Mouse (Mus musculus): ENCODE results near the gene Slc10a3. TPM values are rescaled to one million over a fixed set of nuclear protein-coding genes. Genes with fewer than 3 reads are reported as not detected.
"Not testable (repeated sequence)": the region's sequence is repeated elsewhere in the genome, so short reads cannot be mapped to it uniquely, and the experiment has no call there.

Gene Slc10a3
- polyA plus RNA-seq, 1 experiment from 2014 or later, result 18.1 TPM

- 57% methylated on average over 10 of the region's 10 CpGs for WGBS
- Histone ChIP-seq H3K4me3 (ENCODE audit: low read depth, low read length) (peak overlapping the region; percentile 51), H3K36me3 (ENCODE audit: control insufficient read depth, insufficient read depth, low read length) (no peaks in the 10 kb centered on the region; the same call in 1 of the 2 replicates), H3K27me3 (ENCODE audit: control insufficient read depth, insufficient read depth, low read length) (no peaks in the 10 kb centered on the region), H3K9me3 (ENCODE audit: control insufficient read depth, low read depth, low read length) (no peaks in the 10 kb centered on the region), H3K4me2 (replicated peaks; ENCODE audit: low read depth, low read length) (peak overlapping the region; percentile 55), H3K9ac (replicated peaks; ENCODE audit: low read depth, low read length) (peak overlapping the region; percentile 55; the same call in 1 of the 2 replicates), H3K27ac (ENCODE audit: low read length) (no peak overlapping the region; the same call in 1 of the 2 replicates), H3K4me1 (ENCODE audit: control insufficient read depth, insufficient read depth, low read length) (peaks cover 6% of the 10 kb centered on the region)
- no peak for ATAC-seq (ENCODE audit: insufficient number of reproducible peaks, insufficient read depth, low FRiP score, low read depth)
Observed at GRCm38 (mm10) chrX:74367512-74367911, 5.6 kb downstream of the Slc10a3 start.

GRCm38 (mm10) chrX:74359171-74359570, 14.0 kb downstream of the Slc10a3 start:
- Histone ChIP-seq H3K9ac (replicated peaks; ENCODE audit: low read depth, low read length) (no peak overlapping the region), H3K4me3 (ENCODE audit: low read depth, low read length) (no peak overlapping the region), H3K36me3 (ENCODE audit: control insufficient read depth, insufficient read depth, low read length) (no peaks in the 10 kb centered on the region), H3K4me1 (ENCODE audit: control insufficient read depth, insufficient read depth, low read length) (no peaks in the 10 kb centered on the region), H3K4me2 (replicated peaks; ENCODE audit: low read depth, low read length) (no peak overlapping the region), H3K9me3 (ENCODE audit: control insufficient read depth, low read depth, low read length) (no peaks in the 10 kb centered on the region), H3K27ac (ENCODE audit: low read length) (no peak overlapping the region), H3K27me3 (ENCODE audit: control insufficient read depth, insufficient read depth, low read length) (no peaks in the 10 kb centered on the region)
- WGBS, result 40% methylated on average over 11 of the region's 11 CpGs
- ATAC-seq (ENCODE audit: insufficient number of reproducible peaks, insufficient read depth, low FRiP score, low read depth), result no peak

- H3K9ac ChIP-seq (replicated peaks; ENCODE audit: low read depth, low read length); H3K4me3 ChIP-seq (ENCODE audit: low read depth, low read length); H3K4me2 ChIP-seq (replicated peaks; ENCODE audit: low read depth, low read length); H3K4me1 ChIP-seq (ENCODE audit: control insufficient read depth, insufficient read depth, low read length); H3K27me3 ChIP-seq (ENCODE audit: control insufficient read depth, insufficient read depth, low read length); H3K36me3 ChIP-seq (ENCODE audit: control insufficient read depth, insufficient read depth, low read length); H3K27ac ChIP-seq (ENCODE audit: low read length); H3K9me3 ChIP-seq (ENCODE audit: control insufficient read depth, low read depth, low read length); ATAC-seq (ENCODE audit: insufficient number of reproducible peaks, insufficient read depth, low FRiP score, low read depth): not testable (repeated sequence)
- 83% methylated on average over 3 of the region's 3 CpGs for WGBS
Observed at GRCm38 (mm10) chrX:74357069-74357468, 16.1 kb downstream of the Slc10a3 start.

DNA sequence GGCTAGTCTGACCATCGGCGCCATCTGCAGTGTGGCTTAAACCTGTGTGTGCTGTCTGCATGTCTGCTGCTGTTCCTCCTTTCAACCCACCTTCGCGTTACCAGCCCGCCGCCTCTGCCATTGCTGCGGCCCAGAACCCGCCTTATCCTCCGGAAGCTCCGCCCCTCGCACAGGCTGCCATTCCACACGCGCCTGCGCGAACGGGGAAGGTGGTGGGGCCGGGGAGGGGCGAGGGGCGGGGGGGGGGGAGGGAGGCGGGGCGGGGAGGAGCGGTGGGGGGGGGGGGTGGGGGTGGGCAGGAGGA, 19.7 kb downstream of the Slc10a3 start, which contains the start of gene Lage3:
Lage3 (minus strand) TSS at position 152 of the 304 bp plus-strand sequence.
- ATAC-seq (ENCODE audit: insufficient number of reproducible peaks, insufficient read depth, low FRiP score, low read depth), result peak; percentile 78
- Histone ChIP-seq H3K9me3 (ENCODE audit: control insufficient read depth, low read depth, low read length) (no peaks in the 10 kb centered on the region), H3K36me3 (ENCODE audit: control insufficient read depth, insufficient read depth, low read length) (no peaks in the 10 kb centered on the region), H3K4me3 (ENCODE audit: low read depth, low read length) (peak within 1 kb of the TSS; percentile 38), H3K4me1 (ENCODE audit: control insufficient read depth, insufficient read depth, low read length) (no peaks in the 10 kb centered on the region), H3K27ac (ENCODE audit: low read length) (peak within 1 kb of the TSS; percentile 27; the same call in 1 of the 2 replicates), H3K4me2 (replicated peaks; ENCODE audit: low read depth, low read length) (peak within 1 kb of the TSS; percentile 53), H3K9ac (replicated peaks; ENCODE audit: low read depth, low read length) (peak within 1 kb of the TSS; percentile 55), H3K27me3 (ENCODE audit: control insufficient read depth, insufficient read depth, low read length) (no peaks in the 10 kb centered on the region)
- 36% methylated on average over 12 of the region's 22 CpGs for WGBS

- Histone ChIP-seq H3K4me2 (replicated peaks; ENCODE audit: low read depth, low read length) (peak overlapping the region; percentile 53), H3K4me1 (ENCODE audit: control insufficient read depth, insufficient read depth, low read length) (no peaks in the 10 kb centered on the region), H3K9me3 (ENCODE audit: control insufficient read depth, low read depth, low read length) (no peaks in the 10 kb centered on the region), H3K27ac (ENCODE audit: low read length) (peak overlapping the region; percentile 27; the same call in 1 of the 2 replicates), H3K27me3 (ENCODE audit: control insufficient read depth, insufficient read depth, low read length) (no peaks in the 10 kb centered on the region), H3K4me3 (ENCODE audit: low read depth, low read length) (peak overlapping the region; percentile 38), H3K36me3 (ENCODE audit: control insufficient read depth, insufficient read depth, low read length) (no peaks in the 10 kb centered on the region), H3K9ac (replicated peaks; ENCODE audit: low read depth, low read length) (peak overlapping the region; percentile 55)
- WGBS, result 25% methylated on average over 13 of the region's 13 CpGs
- peak; percentile 6; the same call in 1 of the 2 replicates for ATAC-seq (ENCODE audit: insufficient number of reproducible peaks, insufficient read depth, low FRiP score, low read depth)
Observed at GRCm38 (mm10) chrX:74352645-74353466, 20.3 kb downstream of the Slc10a3 start.

- no peak overlapping the region for H3K9ac ChIP-seq (replicated peaks; ENCODE audit: low read depth, low read length)
- no peaks in the 10 kb centered on the region for H3K9me3 ChIP-seq (ENCODE audit: control insufficient read depth, low read depth, low read length)
- no peaks in the 10 kb centered on the region; the same call in 1 of the 2 replicates for H3K36me3 ChIP-seq (ENCODE audit: control insufficient read depth, insufficient read depth, low read length)
- H3K27me3 ChIP-seq (ENCODE audit: control insufficient read depth, insufficient read depth, low read length), result no peaks in the 10 kb centered on the region
- WGBS, result 34% methylated on average over 2 of the region's 2 CpGs
- no peak for ATAC-seq (ENCODE audit: insufficient number of reproducible peaks, insufficient read depth, low FRiP score, low read depth)
- peak overlapping the region; percentile 63 for H3K4me2 ChIP-seq (replicated peaks; ENCODE audit: low read depth, low read length)
- H3K27ac ChIP-seq (ENCODE audit: low read length), result no peak overlapping the region
- H3K4me3 ChIP-seq (ENCODE audit: low read depth, low read length), result peak overlapping the region; percentile 47
- H3K4me1 ChIP-seq (ENCODE audit: control insufficient read depth, insufficient read depth, low read length), result 0 out of 2 replicates have a peak, but pooled peaks cover 6% of the 10 kb centered on the region
Observed at GRCm38 (mm10) chrX:74330166-74330930, 42.8 kb downstream of the Slc10a3 start.

DNA sequence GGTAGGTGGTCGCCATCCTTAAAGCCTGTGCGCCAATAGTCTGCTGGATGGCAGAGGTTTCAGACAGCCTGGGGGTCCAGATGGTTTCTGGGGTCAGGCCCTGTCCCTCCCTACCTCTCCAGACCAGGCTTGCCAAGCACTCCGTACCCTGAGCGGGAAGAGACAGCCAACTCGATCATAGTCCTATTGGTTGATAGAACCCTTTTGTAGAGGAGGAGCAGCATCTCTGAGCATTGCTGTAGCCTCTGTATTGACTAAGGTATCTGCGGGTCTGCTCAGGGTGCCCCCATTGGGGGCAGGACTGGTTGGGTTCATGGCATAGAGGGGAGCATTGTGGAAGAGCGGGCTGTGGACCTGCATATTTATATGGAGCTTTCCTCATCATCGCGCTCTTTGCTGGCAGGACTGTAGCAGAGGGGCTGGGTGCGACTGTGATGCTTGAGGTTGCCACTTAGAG, 43.9 kb downstream of the Slc10a3 start:
- 20% methylated on average over 10 of the region's 10 CpGs for WGBS
- peak overlapping the region; percentile 42 for H3K9ac ChIP-seq (replicated peaks; ENCODE audit: low read depth, low read length)
- H3K27me3 ChIP-seq (ENCODE audit: control insufficient read depth, insufficient read depth, low read length), result no peaks in the 10 kb centered on the region
- H3K27ac ChIP-seq (ENCODE audit: low read length), result no peak overlapping the region
- peak overlapping the region; percentile 63 for H3K4me2 ChIP-seq (replicated peaks; ENCODE audit: low read depth, low read length)
- ATAC-seq (ENCODE audit: insufficient number of reproducible peaks, insufficient read depth, low FRiP score, low read depth), result no peak
- no peaks in the 10 kb centered on the region; the same call in 1 of the 2 replicates for H3K36me3 ChIP-seq (ENCODE audit: control insufficient read depth, insufficient read depth, low read length)
- H3K9me3 ChIP-seq (ENCODE audit: control insufficient read depth, low read depth, low read length), result no peaks in the 10 kb centered on the region
- peak overlapping the region; percentile 47 for H3K4me3 ChIP-seq (ENCODE audit: low read depth, low read length)
- 0 out of 2 replicates have a peak, but pooled peaks cover 6% of the 10 kb centered on the region for H3K4me1 ChIP-seq (ENCODE audit: control insufficient read depth, insufficient read depth, low read length)

- no peak within 1 kb of the TSS for H3K27ac ChIP-seq (ENCODE audit: low read length)
- WGBS, result 14% methylated on average over 22 of the region's 30 CpGs
- H3K27me3 ChIP-seq (ENCODE audit: control insufficient read depth, insufficient read depth, low read length), result no peaks in the 10 kb centered on the region
- no peaks in the 10 kb centered on the region for H3K9me3 ChIP-seq (ENCODE audit: control insufficient read depth, low read depth, low read length)
- H3K4me1 ChIP-seq (ENCODE audit: control insufficient read depth, insufficient read depth, low read length), result 0 out of 2 replicates have a peak, but pooled peaks cover 6% of the 10 kb centered on the region
- peak within 1 kb of the TSS; percentile 47 for H3K4me3 ChIP-seq (ENCODE audit: low read depth, low read length)
- H3K9ac ChIP-seq (replicated peaks; ENCODE audit: low read depth, low read length), result peak within 1 kb of the TSS; percentile 42
- peak; percentile 94 for ATAC-seq (ENCODE audit: insufficient number of reproducible peaks, insufficient read depth, low FRiP score, low read depth)
- peak within 1 kb of the TSS; percentile 63 for H3K4me2 ChIP-seq (replicated peaks; ENCODE audit: low read depth, low read length)
- no peaks in the 10 kb centered on the region; the same call in 1 of the 2 replicates for H3K36me3 ChIP-seq (ENCODE audit: control insufficient read depth, insufficient read depth, low read length)
Observed at GRCm38 (mm10) chrX:74328725-74329161, 44.4 kb downstream of the Slc10a3 start, which contains the start of gene Plxna3. TSS of gene Plxna3 (plus strand) at chrX:74329066.
